Mouse (Mus musculus) embryonic facial prominence, embryonic 11.5 days (tissue): ENCODE data around the gene Il10ra. TPM values are rescaled to one million over a fixed set of nuclear protein-coding genes. Genes with fewer than 3 reads are reported as not detected.
A peak's percentile ranks its signal among the peaks of the same experiment; 100 is the strongest.

ENCODE experiments used
- ATAC-seq: fragments of 200-750 bp; cut with Nextera tagmentation; replicated peaks from 2 replicates; pipeline ENCODE4 v1.8.0; 2017; ENCODE audit warnings: low read depth; ENCODE audit not compliant: insufficient number of reproducible peaks, low FRiP score, low TSS enrichment
- DNase-seq: peaks from one replicate; pipeline ENCODE4 v3.0.0-alpha.2; 2015; ENCODE audit warnings: low spot score
- H3K27ac ChIP-seq: fragments of 300-500 bp; sonication (generic); replicated peaks from 2 replicates; pipeline ENCODE4 v1.5.1; 2014; ENCODE audit warnings: mild to moderate bottlenecking, low read depth, low read length, control low read depth
- H3K27me3 ChIP-seq: fragments of 300-500 bp; sonication (generic); 2 replicates; pipeline ENCODE4 v1.6.1; 2014; ENCODE audit warnings: mild to moderate bottlenecking, low read length, moderate library complexity, mixed read lengths; ENCODE audit not compliant: control insufficient read depth, insufficient read depth
- H3K36me3 ChIP-seq: fragments of 300-500 bp; sonication (generic); replicated peaks from 2 replicates; pipeline ENCODE4 v1.6.1; 2014; ENCODE audit warnings: low read depth, mild to moderate bottlenecking, low read length, moderate library complexity, mixed read lengths; ENCODE audit not compliant: control insufficient read depth, insufficient read depth
- H3K4me1 ChIP-seq: fragments of 300-500 bp; sonication (generic); 2 replicates; pipeline ENCODE4 v1.6.1; 2014; ENCODE audit warnings: low read length, mixed read lengths; ENCODE audit not compliant: control insufficient read depth, insufficient read depth
- H3K4me2 ChIP-seq: fragments of 300-500 bp; sonication (generic); 2 replicates; pipeline ENCODE4 v1.6.1; 2014; ENCODE audit warnings: low read depth, mild to moderate bottlenecking, control low read depth, low read length, moderate library complexity
- H3K4me3 ChIP-seq: fragments of 300-500 bp; sonication (generic); 2 replicates; pipeline ENCODE4 v1.5.1; 2014; ENCODE audit warnings: low read depth, low read length, control low read depth
- H3K9ac ChIP-seq: fragments of 300-500 bp; sonication (generic); replicated peaks from 2 replicates; pipeline ENCODE4 v1.6.1; 2014; ENCODE audit warnings: mild to moderate bottlenecking, control low read depth, low read length
- H3K9me3 ChIP-seq: fragments of 300-500 bp; sonication (generic); replicated peaks from 2 replicates; pipeline ENCODE4 v1.6.1; 2016; ENCODE audit warnings: mild to moderate bottlenecking, low read length, inconsistent platforms, mixed read lengths; ENCODE audit not compliant: control insufficient read depth
- WGBS: fragments of 180-500 bp; shearing (Covaris S2); extraction: QIAGEN DNeasy Blood & Tissue Kit; methylation state at CpG from one replicate; pipeline ENCODE4 v1.1.7; 2014; 5-methylcytosine and 5-hydroxymethylcytosine counted together
- polyA plus RNA-seq: library from polyadenylated mRNA; unstranded; fragments of >200 nt; fragmentation: Nextera tagmentation; extraction: Ambion mirVana; gene quantifications from 2 replicates; pipeline ENCODE4 v1.2.1, GENCODE M21; 2014

The Il10ra gene
- polyA plus RNA-seq, 1 experiment from 2014 or later: 1.2 TPM

DNA sequence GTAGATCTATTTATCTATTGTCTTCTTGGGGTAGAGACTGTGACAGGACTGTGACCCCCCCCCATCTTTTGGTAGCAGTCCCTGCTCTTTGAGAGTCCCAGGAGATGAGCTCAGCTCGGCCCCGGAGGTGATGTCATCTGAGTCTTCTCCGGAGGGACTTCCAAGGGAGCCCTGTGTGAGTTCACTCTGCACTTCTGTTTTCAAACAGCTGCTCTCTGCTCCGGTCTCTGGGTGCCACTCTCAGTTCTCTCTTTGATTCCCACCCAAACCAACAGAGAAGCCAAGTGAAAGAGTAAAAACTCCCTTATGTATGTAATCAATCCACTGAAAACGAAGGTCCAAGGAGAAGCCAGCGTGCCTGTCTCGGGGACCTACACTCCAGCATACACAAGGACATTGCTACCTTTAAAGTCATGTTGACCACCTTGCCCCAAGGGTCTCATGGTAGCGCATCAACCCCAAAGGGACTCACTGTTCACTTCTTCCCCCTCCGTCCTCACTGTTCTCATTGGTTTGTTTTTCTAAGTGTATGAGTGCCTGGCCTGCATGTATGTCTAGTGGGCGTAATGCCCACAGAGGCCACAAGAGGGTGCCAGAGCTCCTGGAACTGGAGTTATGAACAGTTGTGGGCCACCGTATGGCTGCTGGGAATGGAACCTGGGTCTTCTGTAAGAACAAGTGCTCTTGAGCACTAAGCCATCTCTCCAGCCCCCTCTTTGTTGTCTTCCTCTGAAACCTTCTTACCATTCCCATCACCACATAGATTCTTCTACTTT is 30.5 kb upstream of the Il10ra start:
- Histone ChIP-seq H3K4me3 (no peak overlapping the region), H3K36me3 (no peaks in the 10 kb centered on the region), H3K27ac (no peak overlapping the region), H3K27me3 (no peaks in the 10 kb centered on the region), H3K4me2 (no peak overlapping the region), H3K4me1 (no peaks in the 10 kb centered on the region), H3K9ac (no peak overlapping the region), H3K9me3 (no peaks in the 10 kb centered on the region)
- no peak for ATAC-seq
- DNase-seq: peak; percentile 64
- WGBS: 80% methylated on average over 11 of the region's 11 CpGs

- DNase-seq (no peak), ATAC-seq (no peak)
- WGBS: 38% methylated on average over 10 of the region's 10 CpGs
- H3K27ac ChIP-seq: no peak overlapping the region
- H3K4me1 ChIP-seq: no peaks in the 10 kb centered on the region
- no peaks in the 10 kb centered on the region for H3K27me3 ChIP-seq
- no peak overlapping the region for H3K4me3 ChIP-seq
- no peaks in the 10 kb centered on the region for H3K36me3 ChIP-seq
- H3K9me3 ChIP-seq: no peaks in the 10 kb centered on the region
- no peak overlapping the region for H3K9ac ChIP-seq
- H3K4me2 ChIP-seq: no peak overlapping the region
Observed at GRCm38 (mm10) chr9:45294210-45295011, 25.5 kb upstream of the Il10ra start.

DNA sequence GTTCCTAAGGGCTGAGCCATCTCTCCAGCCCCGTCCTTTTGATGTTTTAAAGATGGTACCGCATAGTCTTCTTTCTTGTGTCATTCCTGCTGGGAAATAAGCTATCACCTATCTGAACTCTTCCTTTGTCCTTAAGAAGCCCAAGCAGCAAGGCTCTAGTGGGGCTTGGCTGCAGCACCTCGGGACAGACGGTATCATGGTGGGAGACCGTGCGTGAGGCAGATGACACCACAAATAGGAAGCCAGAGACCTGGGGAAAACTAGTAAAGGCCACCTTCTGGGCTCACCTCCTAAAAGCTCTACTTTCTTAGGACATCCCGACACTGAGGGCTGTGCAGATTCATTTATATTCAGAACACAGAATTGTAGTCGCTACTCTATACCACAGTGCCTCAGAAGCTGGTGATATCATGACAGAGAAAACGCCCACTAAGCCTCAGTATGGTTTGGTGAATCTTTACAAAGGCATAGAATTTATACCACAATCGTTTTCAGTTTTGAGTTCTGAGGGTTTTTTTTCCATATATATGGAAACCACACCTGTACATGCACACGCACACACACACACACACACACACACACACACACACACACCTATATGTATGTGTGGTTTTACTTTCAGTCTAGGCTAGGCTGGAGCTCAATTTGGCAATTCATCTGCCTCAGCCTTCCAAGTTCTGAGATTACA is 22.7 kb upstream of the Il10ra start:
- 87% methylated on average over 11 of the region's 11 CpGs for WGBS
- no peak for ATAC-seq

GRCm38 (mm10) chr9:45282466-45282865 is 13.5 kb upstream of the Il10ra start:
- ATAC-seq (no peak), DNase-seq (no peak)
- no peak overlapping the region for H3K27ac ChIP-seq
- no peak overlapping the region for H3K4me2 ChIP-seq
- no peak overlapping the region for H3K4me3 ChIP-seq
- H3K27me3 ChIP-seq: no peaks in the 10 kb centered on the region
- WGBS: 89% methylated on average over 5 of the region's 5 CpGs
- no peak overlapping the region for H3K9ac ChIP-seq
- H3K36me3 ChIP-seq: no peaks in the 10 kb centered on the region
- H3K9me3 ChIP-seq: no peaks in the 10 kb centered on the region
- no peaks in the 10 kb centered on the region for H3K4me1 ChIP-seq

More for the DNA sequence above, 22.7 kb upstream of the Il10ra start:
- H3K9me3 ChIP-seq: no peaks in the 10 kb centered on the region
- no peak overlapping the region for H3K27ac ChIP-seq
- no peaks in the 10 kb centered on the region for H3K4me1 ChIP-seq
- H3K4me2 ChIP-seq: no peak overlapping the region
- DNase-seq: no peak
- H3K36me3 ChIP-seq: no peaks in the 10 kb centered on the region
- no peak overlapping the region for H3K4me3 ChIP-seq
- H3K27me3 ChIP-seq: no peaks in the 10 kb centered on the region
- H3K9ac ChIP-seq: no peak overlapping the region

- H3K36me3 ChIP-seq: no peaks in the 10 kb centered on the region
- H3K27me3 ChIP-seq: no peaks in the 10 kb centered on the region
- H3K4me1 ChIP-seq: no peaks in the 10 kb centered on the region
- no peak overlapping the region for H3K4me3 ChIP-seq
- no peaks in the 10 kb centered on the region for H3K9me3 ChIP-seq
- no peak overlapping the region for H3K9ac ChIP-seq
- ATAC-seq: no peak
- DNase-seq: no peak
- 77% methylated on average over 3 of the region's 3 CpGs for WGBS
- no peak overlapping the region for H3K4me2 ChIP-seq
- no peak overlapping the region for H3K27ac ChIP-seq
Observed at GRCm38 (mm10) chr9:45280891-45281290, 11.9 kb upstream of the Il10ra start.

- no peak for ATAC-seq
Observed at GRCm38 (mm10) chr9:45280059-45280458, 11.1 kb upstream of the Il10ra start.

DNA sequence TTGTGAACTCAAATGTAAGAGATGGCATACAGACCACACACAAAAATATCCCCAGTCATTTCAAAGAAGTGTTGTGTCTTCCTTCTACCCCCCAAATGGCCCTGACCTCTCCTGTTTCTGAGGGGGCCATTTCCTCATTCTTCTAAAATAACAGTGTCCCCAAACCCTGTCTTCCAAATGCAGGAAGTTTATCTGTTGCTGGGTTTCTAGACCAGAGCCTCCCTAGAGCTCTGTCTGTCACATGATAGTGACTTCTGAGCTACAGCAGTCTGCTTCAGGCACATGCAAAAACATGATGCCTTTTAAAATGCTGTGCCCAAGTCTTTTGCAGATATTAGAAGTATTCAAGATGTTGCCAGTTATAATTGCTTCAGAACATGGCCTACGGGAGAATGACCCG is 5.7 kb upstream of the Il10ra start:
- ATAC-seq: no peak
- peaks cover 4% of the 10 kb centered on the region for H3K27me3 ChIP-seq
- H3K4me3 ChIP-seq: no peak overlapping the region
- no peak overlapping the region for H3K27ac ChIP-seq
- no peak overlapping the region for H3K4me2 ChIP-seq
- H3K36me3 ChIP-seq: no peaks in the 10 kb centered on the region
- DNase-seq: no peak
- no peaks in the 10 kb centered on the region for H3K4me1 ChIP-seq
- no peak overlapping the region for H3K9ac ChIP-seq
- 87% methylated on average over 2 of the region's 2 CpGs for WGBS
- no peaks in the 10 kb centered on the region for H3K9me3 ChIP-seq

More at GRCm38 (mm10) chr9:45280059-45280458, 11.1 kb upstream of the Il10ra start:
- no peak overlapping the region for H3K4me3 ChIP-seq
- no peak overlapping the region for H3K4me2 ChIP-seq
- H3K27me3 ChIP-seq: no peaks in the 10 kb centered on the region
- H3K9me3 ChIP-seq: no peaks in the 10 kb centered on the region
- H3K4me1 ChIP-seq: no peaks in the 10 kb centered on the region
- no peak overlapping the region for H3K9ac ChIP-seq
- no peaks in the 10 kb centered on the region for H3K36me3 ChIP-seq
- WGBS: 77% methylated on average over 3 of the region's 3 CpGs
- no peak overlapping the region for H3K27ac ChIP-seq
- no peak for DNase-seq
